Mouse (Mus musculus): ENCODE data around the gene Tet2. TPM values are rescaled to one million over a fixed set of nuclear protein-coding genes. Genes with fewer than 3 reads are reported as not detected.

Tet2 gene
- polyA plus RNA-seq, 1 experiment from 2014 or later = 21.8 TPM

- H3K27me3 ChIP-seq = no peaks in the 10 kb centered on the region
- WGBS = 75% methylated on average over 4 of the region's 4 CpGs
- no peak overlapping the region for H3K9ac ChIP-seq
- ATAC-seq (ENCODE audit: insufficient number of reproducible peaks, insufficient read depth, low FRiP score, low TSS enrichment) = no peak
- no peaks in the 10 kb centered on the region for H3K36me3 ChIP-seq
- no peaks in the 10 kb centered on the region for H3K4me1 ChIP-seq
- no peaks in the 10 kb centered on the region for H3K9me3 ChIP-seq
- H3K4me2 ChIP-seq (replicated peaks) = no peak overlapping the region
- H3K27ac ChIP-seq = no peak overlapping the region
- no peak overlapping the region for H3K4me3 ChIP-seq
Measured at GRCm38 (mm10) chr3:133429394-133430173, 115.4 kb downstream of the Tet2 start.

GRCm38 (mm10) chr3:133428003-133428402, 116.9 kb downstream of the Tet2 start:
- H3K36me3 ChIP-seq = no peaks in the 10 kb centered on the region
- H3K27me3 ChIP-seq = no peaks in the 10 kb centered on the region
- H3K27ac ChIP-seq = no peak overlapping the region
- no peaks in the 10 kb centered on the region for H3K4me1 ChIP-seq
- no peak overlapping the region for H3K4me3 ChIP-seq
- WGBS = 79% methylated on average over 4 of the region's 4 CpGs
- ATAC-seq (ENCODE audit: insufficient number of reproducible peaks, insufficient read depth, low FRiP score, low TSS enrichment) = no peak
- H3K9me3 ChIP-seq = no peaks in the 10 kb centered on the region
- no peak overlapping the region for H3K4me2 ChIP-seq (replicated peaks)
- no peak overlapping the region for H3K9ac ChIP-seq

- Histone ChIP-seq H3K9me3 (no peaks in the 10 kb centered on the region), H3K36me3 (no peaks in the 10 kb centered on the region), H3K4me1 (no peaks in the 10 kb centered on the region), H3K4me3 (no peak overlapping the region), H3K27me3 (no peaks in the 10 kb centered on the region), H3K27ac (no peak overlapping the region), H3K9ac (no peak overlapping the region), H3K4me2 (replicated peaks) (no peak overlapping the region)
- ATAC-seq (ENCODE audit: insufficient number of reproducible peaks, insufficient read depth, low FRiP score, low TSS enrichment) = no peak
Measured at GRCm38 (mm10) chr3:133423073-133423472, 121.9 kb downstream of the Tet2 start.

GRCm38 (mm10) chr3:133414747-133415146, 130.2 kb downstream of the Tet2 start:
- H3K36me3 ChIP-seq = no peaks in the 10 kb centered on the region

More at GRCm38 (mm10) chr3:133414747-133415146, 130.2 kb downstream of the Tet2 start:
- Histone ChIP-seq H3K4me2 (replicated peaks) (no peak overlapping the region), H3K9ac (no peak overlapping the region), H3K27me3 (no peaks in the 10 kb centered on the region), H3K4me3 (no peak overlapping the region), H3K27ac (no peak overlapping the region), H3K9me3 (no peaks in the 10 kb centered on the region), H3K4me1 (no peaks in the 10 kb centered on the region)
- ATAC-seq (ENCODE audit: insufficient number of reproducible peaks, insufficient read depth, low FRiP score, low TSS enrichment) = no peak
- 90% methylated on average over 4 of the region's 4 CpGs for WGBS

Small RNA genes within 50 kb of the gene (microRNA-seq; reads per million reads assigned to microRNA genes)
- not detected for gene Gm25042

Other genes with a start within 250 kb of the Tet2 start
- gene Ppa2, start 235.0 kb downstream of the Tet2 start, polyA plus RNA-seq (2016; fragmentation: Nextera tagmentation; extraction: Ambion mirVana) = 76.1 and 88.8 TPM in 2 replicates